ENCODE assay signal across 17 mouse cellular contexts in the genomic region with DNA sequence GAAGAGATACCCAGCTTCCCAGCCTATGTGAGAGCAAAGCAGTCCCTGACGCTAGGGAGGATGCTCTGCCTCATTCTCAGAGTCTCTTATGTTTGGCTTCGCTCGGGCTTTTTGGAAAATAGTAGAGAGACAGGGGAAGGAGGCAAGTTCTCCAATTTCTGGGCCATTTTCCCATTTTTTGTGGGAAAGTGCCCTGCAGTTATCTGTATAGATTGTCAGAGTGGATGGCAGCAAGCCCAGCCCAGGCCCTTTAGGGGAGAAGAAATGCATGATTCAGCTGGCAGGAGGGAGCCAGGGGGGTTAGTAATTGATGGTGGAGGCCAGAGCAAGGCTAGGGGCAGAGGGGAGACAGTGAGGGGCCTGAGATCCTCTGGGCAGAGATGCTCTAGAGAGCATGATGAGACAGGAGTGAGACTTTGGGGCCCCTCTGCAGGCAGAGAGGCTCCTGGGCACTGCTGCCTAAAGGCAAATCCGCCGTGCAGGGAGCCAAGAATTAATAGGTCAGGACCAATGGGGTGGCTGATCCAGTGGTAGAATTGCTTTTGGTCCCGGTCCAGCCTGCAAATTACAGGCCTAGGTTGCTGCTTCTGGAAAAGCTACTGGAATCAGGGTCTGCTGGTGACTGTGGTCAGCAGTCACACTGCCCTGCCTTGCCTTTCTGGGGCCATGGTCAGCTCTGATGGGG. TPM values are rescaled to one million over a fixed set of nuclear protein-coding genes. Genes with fewer than 3 reads are reported as not detected.
A peak's percentile ranks its signal among the peaks of the same experiment; 100 is the strongest.
DNase-seq lines count a peak whose midpoint lies in the region; ATAC-seq lines count a peak whose summit lies in the region.
"Had no signal": no experiment of that assay in that cellular context is flagged by ENCODE, and none has a peak within 500 bp of the region (broad histone marks: within the 10 kb centered on the region; RNA-seq: fewer than 3 reads in every experiment).

No protein-coding gene starts in this region.

- H3K27ac ChIP-seq in hindbrain, embryonic 16.5 days (ENCODE audit: low read depth, low read length), result 0 out of 2 replicates have a peak overlapping the region, but pooled peaks have one; percentile 27
- H3K27ac ChIP-seq: gastrocnemius, adult 2 months had no signal

- DNase-seq in adrenal gland, postnatal 10 days, result peak; percentile 23
- DNase-seq in adrenal gland, postnatal 14 days, result no peak
- DNase-seq in left cerebral cortex, postnatal 4 days, result peak; percentile 67
- no peak for DNase-seq in left cerebral cortex, postnatal 36 days (ENCODE audit: low spot score in 2 of 2)
- DNase-seq in Muller cell, postnatal 12 days (ENCODE audit: inconsistent ontology term), result peak; percentile 89
- DNase-seq in layer of hippocampus, adult 11-12 months (ENCODE audit: low spot score), result no peak
- DNase-seq in testis, postnatal 10 days (ENCODE audit: low spot score), result no peak
- DNase-seq: gastrocnemius, adult 2 months; kidney, adult 2 months; layer of hippocampus, adult 9-11 months; thymus, postnatal 14 days had no signal

- H3K4me2 ChIP-seq in hindbrain, embryonic 16.5 days (ENCODE audit: low read length), result no peak overlapping the region
- H3K4me2 ChIP-seq: liver, embryonic 11.5 days had no signal

- H3K4me3 ChIP-seq in hindbrain, embryonic 16.5 days (ENCODE audit: low read length), result no peak overlapping the region
- H3K4me3 ChIP-seq: gastrocnemius, adult 2 months had no signal

- peaks cover 3% of the 10 kb centered on the region for H3K4me1 ChIP-seq in hindbrain, embryonic 16.5 days (ENCODE audit: control insufficient read depth, insufficient read depth, low read depth, low read length)

- 41% methylated on average over 6 of the region's 6 CpGs for WGBS in hindbrain, embryonic 16.5 days

- no peaks in the 10 kb centered on the region for H3K36me3 ChIP-seq in hindbrain, embryonic 16.5 days (ENCODE audit: control insufficient read depth, insufficient read depth, low read length)

- H3K9ac ChIP-seq in hindbrain, embryonic 16.5 days (ENCODE audit: low read depth, low read length), result no peak overlapping the region

- intact Hi-C loops in left cerebral cortex, postnatal 4 days (cut with DNase I), result no loop called here
- intact Hi-C loops in left cerebral cortex, postnatal 36 days (cut with DNase I), result no loop called here

- ATAC-seq in hindbrain, embryonic 16.5 days, result no peak

- no peaks in the 10 kb centered on the region for H3K9me3 ChIP-seq in hindbrain, embryonic 16.5 days (ENCODE audit: control insufficient read depth, low read length)

- H3K27me3 ChIP-seq in hindbrain, embryonic 16.5 days (replicated peaks; ENCODE audit: control insufficient read depth, insufficient read depth, low read length), result no peaks in the 10 kb centered on the region

RNA-seq across cellular contexts. Expression of a gene that starts 31.8 kb away (rescaled TPM):
- 1 to 10 TPM; 2.0 to 2.5 TPM for total RNA-seq in adrenal gland, postnatal 10 days (2021)
- 1.3 and 1.9 TPM in 2 replicates for total RNA-seq in adrenal gland, postnatal 14 days (2021)
- 1 to 10 TPM; 1.7 to 1.8 TPM for total RNA-seq in left cerebral cortex, postnatal 4 days (2021)
- total RNA-seq in left cerebral cortex, postnatal 36 days (2021), result 1 to 10 TPM; 1.9 to 5.3 TPM
- 1.1 and 2.0 TPM in 2 replicates for polyA plus RNA-seq in hindbrain, embryonic 16.5 days (2015; fragmentation: Nextera tagmentation; extraction: Ambion mirVana)
- total RNA-seq: common myeloid progenitor, adult 5-6 weeks; megakaryocyte progenitor cell, adult 5-6 weeks; MEL; neutrophil, adult 5-6 weeks had no signal

Comparison
In these comparisons a context has a peak if more than half of its experiments do, and no peak if none do; other contexts are left out.
1. DNase-seq: peak in adrenal gland, postnatal 10 days (single experiment), left cerebral cortex, postnatal 4 days (single experiment) and Muller cell, postnatal 12 days (single experiment); none in adrenal gland, postnatal 14 days (single experiment), left cerebral cortex, postnatal 36 days (0 of 2), layer of hippocampus, adult 11-12 months (single experiment) and testis, postnatal 10 days (single experiment).